Mouse (Mus musculus) stomach, embryonic 16.5 days (tissue): Measurements from ENCODE around the gene Mtf1. TPM values are rescaled to one million over a fixed set of nuclear protein-coding genes. Genes with fewer than 3 reads are reported as not detected.
A peak's percentile ranks its signal among the peaks of the same experiment; 100 is the strongest.

Source experiments
- ATAC-seq: fragments of 200-750 bp; cut with Nextera tagmentation; 2 replicates; pipeline ENCODE4 v1.8.0; 2017; ENCODE audit warnings: moderate number of reproducible peaks, moderate TSS enrichment; ENCODE audit not compliant: insufficient read depth, low FRiP score
- H3K27ac ChIP-seq: fragments of 300-500 bp; sonication (generic); 2 replicates; pipeline ENCODE4 v1.5.1; 2014; ENCODE audit warnings: low read length
- H3K27me3 ChIP-seq: fragments of 300-500 bp; sonication (generic); 2 replicates; pipeline ENCODE4 v1.6.1; 2014; ENCODE audit warnings: low read length, control low read depth, mixed read lengths; ENCODE audit not compliant: control insufficient read depth, insufficient read depth
- H3K36me3 ChIP-seq: fragments of 300-500 bp; sonication (generic); 2 replicates; pipeline ENCODE4 v1.6.1; 2014; ENCODE audit warnings: low read length; ENCODE audit not compliant: control insufficient read depth, insufficient read depth
- H3K4me1 ChIP-seq: fragments of 300-500 bp; sonication (generic); 2 replicates; pipeline ENCODE4 v1.6.1; 2014; ENCODE audit warnings: low read length, control low read depth, mixed read lengths; ENCODE audit not compliant: control insufficient read depth, insufficient read depth
- H3K4me2 ChIP-seq: fragments of 300-500 bp; sonication (generic); 2 replicates; pipeline ENCODE4 v1.6.1; 2014; ENCODE audit warnings: low read depth, low read length, mixed read lengths
- H3K4me3 ChIP-seq: fragments of 300-500 bp; sonication (generic); replicated peaks from 2 replicates; pipeline ENCODE4 v1.5.1; 2014; ENCODE audit warnings: mild to moderate bottlenecking, low read length
- H3K9ac ChIP-seq: fragments of 300-500 bp; sonication (generic); 2 replicates; pipeline ENCODE4 v1.6.1; 2014; ENCODE audit warnings: low read length
- H3K9me3 ChIP-seq: fragments of 300-500 bp; sonication (generic); replicated peaks from 2 replicates; pipeline ENCODE4 v1.6.1; 2016; ENCODE audit warnings: low read length, control low read depth; ENCODE audit not compliant: control insufficient read depth
- WGBS: fragments of 180-500 bp; shearing (Covaris S2); extraction: QIAGEN DNeasy Blood & Tissue Kit; methylation state at CpG from one replicate; pipeline ENCODE4 v1.1.7; 2014; 5-methylcytosine and 5-hydroxymethylcytosine counted together
- polyA plus RNA-seq: library from polyadenylated mRNA; unstranded; fragments of >200 nt; fragmentation: Nextera tagmentation; extraction: Ambion mirVana; gene quantifications from 2 replicates; pipeline ENCODE4 v1.2.1, GENCODE M21; 2015

Gene Mtf1
- polyA plus RNA-seq: 13.9 and 14.5 TPM in 2 replicates

- Histone ChIP-seq H3K4me1 (peaks cover 9% of the 10 kb centered on the region), H3K36me3 (no peaks in the 10 kb centered on the region), H3K27me3 (no peaks in the 10 kb centered on the region), H3K9me3 (no peaks in the 10 kb centered on the region), H3K9ac (peak within 1 kb of the TSS; percentile 94), H3K27ac (peak within 1 kb of the TSS; percentile 98), H3K4me3 (peak within 1 kb of the TSS; percentile 96), H3K4me2 (peak within 1 kb of the TSS; percentile 87)
- ATAC-seq: peak; percentile 73
- 3% methylated on average over 21 of the region's 21 CpGs for WGBS
These were observed at the start of gene Mtf1 for GRCm38 (mm10) chr4:124801552-124802308. TSS of gene Mtf1 (plus strand) at chr4:124802104.

GRCm38 (mm10) chr4:124752281-124753199 is 49.4 kb upstream of the Mtf1 start:
- ATAC-seq: no peak
- Histone ChIP-seq H3K36me3 (no peaks in the 10 kb centered on the region), H3K27me3 (no peaks in the 10 kb centered on the region), H3K9ac (peak overlapping the region; percentile 85), H3K27ac (no peak overlapping the region), H3K4me2 (peak overlapping the region; percentile 95), H3K9me3 (no peaks in the 10 kb centered on the region), H3K4me3 (peak overlapping the region; percentile 79), H3K4me1 (peaks cover 17% of the 10 kb centered on the region)
- WGBS: 19% methylated on average over 15 of the region's 15 CpGs

DNA sequence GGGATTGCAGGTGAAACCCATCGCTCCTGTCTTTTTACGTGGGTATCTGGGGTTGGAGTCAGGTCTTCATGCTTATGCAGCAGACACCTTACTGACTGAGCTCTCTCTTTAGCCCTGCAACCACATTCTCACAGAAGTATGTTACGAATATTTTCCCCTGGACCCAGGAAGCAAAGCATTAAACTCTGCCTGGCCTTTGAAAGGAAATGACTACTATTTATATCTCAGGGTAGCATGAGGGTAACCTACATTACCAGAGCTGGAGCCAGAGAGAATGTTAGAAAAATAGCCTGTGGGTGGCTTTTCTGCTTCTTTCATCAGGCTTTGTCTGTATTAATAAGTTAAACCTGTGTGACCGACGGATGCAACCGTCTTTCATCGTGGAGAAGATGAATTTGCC is 46.4 kb upstream of the Mtf1 start:
- Histone ChIP-seq H3K27ac (peak overlapping the region; percentile 58), H3K9me3 (no peaks in the 10 kb centered on the region), H3K4me3 (no peak overlapping the region), H3K27me3 (no peaks in the 10 kb centered on the region), H3K36me3 (no peaks in the 10 kb centered on the region), H3K4me2 (no peak overlapping the region), H3K4me1 (peaks cover 25% of the 10 kb centered on the region), H3K9ac (no peak overlapping the region)
- no peak for ATAC-seq
- 28% methylated on average over 7 of the region's 7 CpGs for WGBS

GRCm38 (mm10) chr4:124759305-124759811 is 42.5 kb upstream of the Mtf1 start:
- Histone ChIP-seq H3K27me3 (no peaks in the 10 kb centered on the region), H3K27ac (peak overlapping the region; percentile 79), H3K4me3 (no peak overlapping the region), H3K4me2 (no peak overlapping the region), H3K4me1 (peaks cover 10% of the 10 kb centered on the region), H3K36me3 (no peaks in the 10 kb centered on the region), H3K9ac (no peak overlapping the region; the same call in 1 of the 2 replicates), H3K9me3 (no peaks in the 10 kb centered on the region)
- WGBS: 31% methylated on average over 7 of the region's 7 CpGs
- peak; percentile 56; the same call in 1 of the 2 replicates for ATAC-seq

GRCm38 (mm10) chr4:124761201-124761600 is 40.7 kb upstream of the Mtf1 start:
- WGBS: 43% methylated on average over 1 of the region's 1 CpGs
- ATAC-seq: no peak
- no peaks in the 10 kb centered on the region for H3K9me3 ChIP-seq
- H3K27me3 ChIP-seq: no peaks in the 10 kb centered on the region
- H3K9ac ChIP-seq: no peak overlapping the region
- no peak overlapping the region for H3K4me3 ChIP-seq
- peaks cover 10% of the 10 kb centered on the region for H3K4me1 ChIP-seq
- H3K4me2 ChIP-seq: no peak overlapping the region
- no peak overlapping the region for H3K27ac ChIP-seq
- H3K36me3 ChIP-seq: no peaks in the 10 kb centered on the region

DNA sequence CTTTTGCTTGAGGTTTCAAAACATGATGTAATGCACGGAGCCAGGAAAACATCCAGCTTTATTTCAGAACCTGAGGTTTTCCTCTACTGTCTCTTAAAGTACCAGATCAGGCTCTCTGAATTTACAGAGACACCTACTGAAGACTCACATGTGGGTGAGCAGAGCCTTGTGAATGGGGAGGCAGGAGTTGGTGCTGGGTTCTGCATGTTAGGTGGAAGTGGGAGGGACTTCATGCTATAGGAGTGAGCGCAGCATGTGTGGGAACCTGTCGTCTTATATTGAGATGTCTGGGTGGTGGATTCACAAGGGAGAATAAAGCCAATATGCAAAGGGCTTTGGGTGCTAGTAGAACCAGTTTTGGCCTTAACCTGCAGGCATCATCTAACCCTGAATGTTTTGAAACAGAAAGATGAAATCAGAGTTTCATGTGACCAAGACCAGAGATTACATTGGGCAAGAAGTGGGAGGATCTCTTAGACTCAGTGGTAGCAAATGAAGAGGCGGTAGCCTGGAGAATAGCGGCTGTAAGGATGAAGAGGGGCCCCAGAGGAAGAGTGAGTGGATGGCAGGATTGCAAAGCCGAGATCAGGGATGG is 38.9 kb upstream of the Mtf1 start:
- ATAC-seq: no peak
- 78% methylated on average over 6 of the region's 6 CpGs for WGBS
- no peak overlapping the region for H3K27ac ChIP-seq
- no peak overlapping the region for H3K9ac ChIP-seq
- no peak overlapping the region for H3K4me2 ChIP-seq
- H3K36me3 ChIP-seq: no peaks in the 10 kb centered on the region
- no peaks in the 10 kb centered on the region for H3K27me3 ChIP-seq
- H3K4me1 ChIP-seq: peaks cover 14% of the 10 kb centered on the region
- H3K9me3 ChIP-seq: no peaks in the 10 kb centered on the region
- H3K4me3 ChIP-seq: no peak overlapping the region

GRCm38 (mm10) chr4:124765802-124766565 is 35.9 kb upstream of the Mtf1 start:
- H3K4me3 ChIP-seq: no peak overlapping the region
- WGBS: 69% methylated on average over 23 of the region's 23 CpGs
- no peaks in the 10 kb centered on the region for H3K9me3 ChIP-seq
- H3K27me3 ChIP-seq: no peaks in the 10 kb centered on the region
- H3K4me2 ChIP-seq: no peak overlapping the region
- no peak for ATAC-seq
- 0 out of 2 replicates have a peak, but pooled peaks cover 4% of the 10 kb centered on the region for H3K4me1 ChIP-seq
- no peaks in the 10 kb centered on the region for H3K36me3 ChIP-seq
- H3K27ac ChIP-seq: no peak overlapping the region
- H3K9ac ChIP-seq: no peak overlapping the region

DNA sequence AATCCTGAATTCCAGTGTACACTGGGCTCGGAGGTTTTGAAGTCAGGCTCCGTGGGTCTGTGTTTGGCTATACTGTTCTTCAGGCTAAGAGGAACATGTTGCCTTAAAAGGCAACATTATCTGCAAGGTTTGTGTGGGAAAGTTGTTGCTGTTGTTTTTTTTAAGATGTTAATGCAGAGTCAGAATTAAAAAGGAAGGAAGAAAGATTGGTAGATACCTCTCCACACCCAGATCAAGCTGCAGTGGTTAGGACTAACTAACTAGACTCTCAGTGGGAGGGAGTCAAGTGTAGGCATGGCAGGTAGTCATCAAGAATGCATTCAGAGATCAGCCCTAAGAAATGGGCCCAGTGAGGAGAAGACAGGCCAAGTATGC is 35.4 kb upstream of the Mtf1 start:
- no peak overlapping the region for H3K9ac ChIP-seq
- no peak overlapping the region for H3K4me3 ChIP-seq
- no peak overlapping the region for H3K27ac ChIP-seq
- H3K36me3 ChIP-seq: no peaks in the 10 kb centered on the region
- peaks cover 5% of the 10 kb centered on the region; the same call in 1 of the 2 replicates for H3K4me1 ChIP-seq
- no peaks in the 10 kb centered on the region for H3K9me3 ChIP-seq
- no peak overlapping the region for H3K4me2 ChIP-seq
- no peaks in the 10 kb centered on the region for H3K27me3 ChIP-seq
- no peak for ATAC-seq
- WGBS: 57% methylated on average over 2 of the region's 2 CpGs
